Mouse (Mus musculus) neural tube, embryonic 13.5 days (tissue): ENCODE results near the gene Kcnh7. TPM values are rescaled to one million over a fixed set of nuclear protein-coding genes. Genes with fewer than 3 reads are reported as not detected.
A peak's percentile ranks its signal among the peaks of the same experiment; 100 is the strongest.

Experiments
- ATAC-seq: fragments of 200-750 bp; cut with Nextera tagmentation; 2 replicates; pipeline ENCODE4 v1.8.0; 2017; ENCODE audit warnings: low read depth, mild to moderate bottlenecking, moderate TSS enrichment, moderate library complexity
- H3K27ac ChIP-seq: fragments of 300-500 bp; sonication (generic); replicated peaks from 2 replicates; pipeline ENCODE4 v1.5.1; 2015; ENCODE audit warnings: moderate library complexity, mild to moderate bottlenecking, inconsistent platforms
- H3K27me3 ChIP-seq: fragments of 300-500 bp; sonication (generic); 2 replicates; pipeline ENCODE4 v1.6.1; 2015; ENCODE audit warnings: mild to moderate bottlenecking, inconsistent platforms
- H3K36me3 ChIP-seq: fragments of 300-500 bp; sonication (generic); 2 replicates; pipeline ENCODE4 v1.6.1; 2015; ENCODE audit warnings: mild to moderate bottlenecking, inconsistent platforms
- H3K4me1 ChIP-seq: fragments of 300-500 bp; sonication (generic); replicated peaks from 2 replicates; pipeline ENCODE4 v1.6.1; 2015; ENCODE audit warnings: inconsistent platforms
- H3K4me2 ChIP-seq: fragments of 300-500 bp; sonication (generic); 2 replicates; pipeline ENCODE4 v1.6.1; 2015; ENCODE audit warnings: inconsistent platforms, mild to moderate bottlenecking, moderate library complexity
- H3K4me3 ChIP-seq: fragments of 300-500 bp; sonication (generic); 2 replicates; pipeline ENCODE4 v1.5.1; 2015; ENCODE audit warnings: mild to moderate bottlenecking, inconsistent platforms
- H3K9ac ChIP-seq: fragments of 300-500 bp; sonication (generic); 2 replicates; pipeline ENCODE4 v1.6.1; 2015; ENCODE audit warnings: moderate library complexity, mild to moderate bottlenecking, inconsistent platforms
- H3K9me3 ChIP-seq: fragments of 300-500 bp; sonication (generic); 2 replicates; pipeline ENCODE4 v1.6.1; 2016; ENCODE audit warnings: inconsistent platforms
- WGBS: fragments of 180-500 bp; shearing (Covaris S2); methylation state at CpG from one replicate; pipeline ENCODE4 v1.1.7; 2015; 5-methylcytosine and 5-hydroxymethylcytosine counted together
- polyA plus RNA-seq: library from polyadenylated mRNA; unstranded; fragments of >200 nt; fragmentation: Nextera tagmentation; extraction: Ambion mirVana; gene quantifications from 2 replicates; pipeline ENCODE4 v1.2.1, GENCODE M21; 2015

Gene Kcnh7
- polyA plus RNA-seq, 1 experiment from 2014 or later: 7.6 TPM

GRCm38 (mm10) chr2:62656072-62656471 is 528.0 kb downstream of the Kcnh7 start:
- H3K4me1 ChIP-seq: no peaks in the 10 kb centered on the region
- H3K9me3 ChIP-seq: no peaks in the 10 kb centered on the region
- H3K4me2 ChIP-seq: no peak overlapping the region
- ATAC-seq: no peak
- H3K9ac ChIP-seq: no peak overlapping the region
- H3K4me3 ChIP-seq: no peak overlapping the region
- no peaks in the 10 kb centered on the region for H3K36me3 ChIP-seq
- no peaks in the 10 kb centered on the region for H3K27me3 ChIP-seq
- H3K27ac ChIP-seq: no peak overlapping the region
- 78% methylated on average over 1 of the region's 1 CpGs for WGBS

- H3K4me2 ChIP-seq: no peak overlapping the region
- H3K36me3 ChIP-seq: no peaks in the 10 kb centered on the region
- H3K27me3 ChIP-seq: 0 out of 2 replicates have a peak, but pooled peaks cover 3% of the 10 kb centered on the region
- no peaks in the 10 kb centered on the region for H3K4me1 ChIP-seq
- no peaks in the 10 kb centered on the region for H3K9me3 ChIP-seq
- H3K27ac ChIP-seq: no peak overlapping the region
- no peak overlapping the region for H3K9ac ChIP-seq
- WGBS: 48% methylated on average over 7 of the region's 7 CpGs
- ATAC-seq: peak; percentile 53; the same call in 1 of the 2 replicates
- no peak overlapping the region for H3K4me3 ChIP-seq
Measured at GRCm38 (mm10) chr2:62654519-62655338, 529.4 kb downstream of the Kcnh7 start.

DNA sequence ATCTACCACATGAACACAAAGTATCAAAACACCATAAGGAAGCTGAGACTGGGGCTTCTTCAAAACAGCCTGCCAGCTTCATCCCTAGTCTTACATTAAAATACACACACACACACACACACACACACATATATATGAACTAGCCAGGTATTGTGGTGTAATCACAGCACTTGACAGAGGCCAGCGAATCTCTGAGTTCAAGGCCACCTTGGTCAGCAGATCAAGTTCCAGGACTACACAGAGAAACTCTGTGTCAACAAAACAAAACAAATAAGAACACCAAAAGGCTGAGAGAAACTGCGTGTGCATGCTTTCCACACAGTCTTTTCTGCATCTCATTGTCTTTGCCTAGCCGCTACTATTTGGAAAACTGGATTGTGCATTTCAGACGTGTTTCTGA is 531.6 kb downstream of the Kcnh7 start:
- no peak for ATAC-seq
- 0 out of 2 replicates have a peak, but pooled peaks cover 3% of the 10 kb centered on the region for H3K27me3 ChIP-seq
- no peak overlapping the region for H3K4me3 ChIP-seq
- no peak overlapping the region for H3K27ac ChIP-seq
- H3K9me3 ChIP-seq: no peaks in the 10 kb centered on the region
- no peak overlapping the region for H3K9ac ChIP-seq
- WGBS: 86% methylated on average over 4 of the region's 4 CpGs
- no peak overlapping the region for H3K4me2 ChIP-seq
- H3K36me3 ChIP-seq: no peaks in the 10 kb centered on the region
- H3K4me1 ChIP-seq: no peaks in the 10 kb centered on the region

DNA sequence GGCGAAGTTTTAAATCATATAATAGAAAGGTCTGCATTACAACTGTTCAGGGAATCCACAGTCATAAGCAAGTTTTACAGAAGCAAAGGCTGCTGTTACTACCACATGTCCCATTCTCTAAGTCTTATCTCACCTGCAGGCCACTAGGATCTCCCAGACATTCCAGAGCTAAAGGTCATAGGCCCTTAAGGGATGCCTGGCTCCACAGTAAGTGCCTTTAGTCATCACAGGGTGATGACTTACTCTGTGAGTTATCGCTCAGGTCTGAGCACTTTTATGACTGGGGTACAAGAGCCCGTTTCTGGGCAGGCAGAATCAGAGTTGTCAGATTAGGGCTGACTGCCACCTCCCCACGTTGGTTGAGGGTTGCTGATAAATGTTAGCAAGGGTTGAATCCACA is 532.2 kb downstream of the Kcnh7 start:
- no peak for ATAC-seq
- H3K4me3 ChIP-seq: no peak overlapping the region
- H3K36me3 ChIP-seq: no peaks in the 10 kb centered on the region
- peaks cover 5% of the 10 kb centered on the region for H3K4me1 ChIP-seq
- H3K9me3 ChIP-seq: no peaks in the 10 kb centered on the region
- H3K27me3 ChIP-seq: 0 out of 2 replicates have a peak, but pooled peaks cover 3% of the 10 kb centered on the region
- H3K4me2 ChIP-seq: no peak overlapping the region
- WGBS: 80% methylated on average over 4 of the region's 4 CpGs
- H3K9ac ChIP-seq: no peak overlapping the region
- H3K27ac ChIP-seq: no peak overlapping the region

- no peaks in the 10 kb centered on the region for H3K36me3 ChIP-seq
- peak; percentile 40; the same call in 1 of the 2 replicates for ATAC-seq
- peaks cover 22% of the 10 kb centered on the region for H3K27me3 ChIP-seq
- 9% methylated on average over 6 of the region's 6 CpGs for WGBS
- peak overlapping the region; percentile 77 for H3K4me2 ChIP-seq
- no peak overlapping the region for H3K9ac ChIP-seq
- no peaks in the 10 kb centered on the region for H3K9me3 ChIP-seq
- H3K4me1 ChIP-seq: peaks cover 21% of the 10 kb centered on the region
- H3K4me3 ChIP-seq: peak overlapping the region; percentile 43
- H3K27ac ChIP-seq: no peak overlapping the region
Measured at GRCm38 (mm10) chr2:62646671-62647289, 537.3 kb downstream of the Kcnh7 start.

- under 1% methylated on average over 30 of the region's 30 CpGs for WGBS
Measured at GRCm38 (mm10) chr2:62646014-62646645, 538.0 kb downstream of the Kcnh7 start, which contains the start of gene Ifih1. Gene Ifih1, minus strand, starts transcription at chr2:62646255.

GRCm38 (mm10) chr2:62645475-62645874 is 538.6 kb downstream of the Kcnh7 start:
- H3K4me1 ChIP-seq: peaks cover 21% of the 10 kb centered on the region
- 33% methylated on average over 12 of the region's 12 CpGs for WGBS
- H3K4me3 ChIP-seq: peak overlapping the region; percentile 43
- H3K27ac ChIP-seq: no peak overlapping the region
- no peaks in the 10 kb centered on the region for H3K9me3 ChIP-seq
- ATAC-seq: peak; percentile 19; the same call in 1 of the 2 replicates
- H3K27me3 ChIP-seq: peaks cover 22% of the 10 kb centered on the region
- peak overlapping the region; percentile 62 for H3K9ac ChIP-seq
- peak overlapping the region; percentile 77 for H3K4me2 ChIP-seq
- no peaks in the 10 kb centered on the region for H3K36me3 ChIP-seq

More at GRCm38 (mm10) chr2:62646014-62646645, 538.0 kb downstream of the Kcnh7 start, which contains the start of gene Ifih1:
- H3K4me2 ChIP-seq: peak within 1 kb of the TSS; percentile 77
- no peaks in the 10 kb centered on the region for H3K36me3 ChIP-seq
- H3K4me3 ChIP-seq: peak within 1 kb of the TSS; percentile 43
- peak within 1 kb of the TSS; percentile 62 for H3K9ac ChIP-seq
- ATAC-seq: peak; percentile 83
- H3K27me3 ChIP-seq: peaks cover 22% of the 10 kb centered on the region
- H3K4me1 ChIP-seq: peaks cover 21% of the 10 kb centered on the region
- no peak within 1 kb of the TSS for H3K27ac ChIP-seq
- no peaks in the 10 kb centered on the region for H3K9me3 ChIP-seq

GRCm38 (mm10) chr2:62644891-62645290 is 539.2 kb downstream of the Kcnh7 start:
- no peak overlapping the region for H3K27ac ChIP-seq
- peaks cover 20% of the 10 kb centered on the region for H3K27me3 ChIP-seq
- no peak overlapping the region for H3K9ac ChIP-seq
- no peaks in the 10 kb centered on the region for H3K36me3 ChIP-seq
- no peak overlapping the region for H3K4me2 ChIP-seq
- WGBS: 91% methylated on average over 5 of the region's 5 CpGs
- peaks cover 21% of the 10 kb centered on the region for H3K4me1 ChIP-seq
- no peak overlapping the region for H3K4me3 ChIP-seq
- no peaks in the 10 kb centered on the region for H3K9me3 ChIP-seq
- ATAC-seq: no peak
